Mouse (Mus musculus) stomach, embryonic 16.5 days (tissue): ENCODE results near the gene Kazald1. TPM values are rescaled to one million over a fixed set of nuclear protein-coding genes. Genes with fewer than 3 reads are reported as not detected.

Source experiments
- ATAC-seq: fragments of 200-750 bp; cut with Nextera tagmentation; 2 replicates; pipeline ENCODE4 v1.8.0; 2017; ENCODE audit warnings: moderate number of reproducible peaks, moderate TSS enrichment; ENCODE audit not compliant: insufficient read depth, low FRiP score
- H3K27ac ChIP-seq: fragments of 300-500 bp; sonication (generic); 2 replicates; pipeline ENCODE4 v1.5.1; 2014; ENCODE audit warnings: low read length
- H3K27me3 ChIP-seq: fragments of 300-500 bp; sonication (generic); 2 replicates; pipeline ENCODE4 v1.6.1; 2014; ENCODE audit warnings: low read length, control low read depth, mixed read lengths; ENCODE audit not compliant: control insufficient read depth, insufficient read depth
- H3K36me3 ChIP-seq: fragments of 300-500 bp; sonication (generic); 2 replicates; pipeline ENCODE4 v1.6.1; 2014; ENCODE audit warnings: low read length; ENCODE audit not compliant: control insufficient read depth, insufficient read depth
- H3K4me1 ChIP-seq: fragments of 300-500 bp; sonication (generic); 2 replicates; pipeline ENCODE4 v1.6.1; 2014; ENCODE audit warnings: low read length, control low read depth, mixed read lengths; ENCODE audit not compliant: control insufficient read depth, insufficient read depth
- H3K4me2 ChIP-seq: fragments of 300-500 bp; sonication (generic); 2 replicates; pipeline ENCODE4 v1.6.1; 2014; ENCODE audit warnings: low read depth, low read length, mixed read lengths
- H3K4me3 ChIP-seq: fragments of 300-500 bp; sonication (generic); replicated peaks from 2 replicates; pipeline ENCODE4 v1.5.1; 2014; ENCODE audit warnings: mild to moderate bottlenecking, low read length
- H3K9ac ChIP-seq: fragments of 300-500 bp; sonication (generic); 2 replicates; pipeline ENCODE4 v1.6.1; 2014; ENCODE audit warnings: low read length
- H3K9me3 ChIP-seq: fragments of 300-500 bp; sonication (generic); replicated peaks from 2 replicates; pipeline ENCODE4 v1.6.1; 2016; ENCODE audit warnings: low read length, control low read depth; ENCODE audit not compliant: control insufficient read depth
- WGBS: fragments of 180-500 bp; shearing (Covaris S2); extraction: QIAGEN DNeasy Blood & Tissue Kit; methylation state at CpG from one replicate; pipeline ENCODE4 v1.1.7; 2014; 5-methylcytosine and 5-hydroxymethylcytosine counted together
- polyA plus RNA-seq: library from polyadenylated mRNA; unstranded; fragments of >200 nt; fragmentation: Nextera tagmentation; extraction: Ambion mirVana; gene quantifications from 2 replicates; pipeline ENCODE4 v1.2.1, GENCODE M21; 2015

Kazald1 gene
- polyA plus RNA-seq, 1 experiment from 2014 or later: 41.4 TPM

DNA sequence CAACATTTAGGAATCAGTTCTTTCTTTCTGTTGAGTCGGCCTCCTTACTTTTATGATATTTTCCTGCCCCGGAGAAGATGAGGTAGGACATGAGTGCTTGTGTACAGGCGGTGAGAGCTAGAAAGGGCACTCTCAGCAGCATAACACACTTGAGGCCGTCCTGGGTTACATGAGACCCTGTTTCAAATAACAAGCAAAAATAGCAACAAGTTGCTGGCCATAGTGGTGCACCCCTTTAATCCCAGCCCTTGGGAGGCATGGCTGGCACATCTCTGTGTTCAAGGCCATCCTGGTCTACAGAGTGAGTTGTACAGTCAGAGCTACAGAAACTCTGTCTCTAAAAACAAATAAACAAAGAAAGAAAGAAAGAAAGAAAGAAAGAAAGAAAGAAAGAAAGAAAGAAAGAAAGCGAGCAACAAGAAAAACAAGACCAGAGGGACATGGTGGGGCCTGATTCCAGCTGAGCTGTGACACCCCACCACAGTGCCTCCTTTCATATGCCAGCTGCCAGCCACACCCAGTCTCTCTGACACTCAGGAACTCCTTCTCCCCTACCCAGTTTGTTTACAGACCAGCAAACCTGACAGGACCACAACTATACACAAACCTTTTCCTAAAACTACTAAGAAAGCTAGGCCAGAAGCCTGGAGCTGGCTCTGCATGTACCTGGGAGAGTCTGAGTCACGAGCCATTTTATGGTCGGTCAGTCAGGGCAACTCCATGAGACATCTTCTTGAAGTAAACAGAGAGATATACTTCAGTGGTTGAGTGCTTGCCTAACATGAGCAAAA lies 17.9 kb upstream of the Kazald1 start:
- 0 out of 2 replicates have a peak, but pooled peaks cover 5% of the 10 kb centered on the region for H3K36me3 ChIP-seq
- peak overlapping the region; percentile 76 for H3K4me3 ChIP-seq
- H3K9ac ChIP-seq: peak overlapping the region; percentile 90
- 57% methylated on average over 7 of the region's 7 CpGs for WGBS
- no peaks in the 10 kb centered on the region for H3K27me3 ChIP-seq
- ATAC-seq: no peak
- H3K4me2 ChIP-seq: peak overlapping the region; percentile 91
- no peaks in the 10 kb centered on the region for H3K9me3 ChIP-seq
- H3K4me1 ChIP-seq: peaks cover 17% of the 10 kb centered on the region
- peak overlapping the region; percentile 99 for H3K27ac ChIP-seq

DNA sequence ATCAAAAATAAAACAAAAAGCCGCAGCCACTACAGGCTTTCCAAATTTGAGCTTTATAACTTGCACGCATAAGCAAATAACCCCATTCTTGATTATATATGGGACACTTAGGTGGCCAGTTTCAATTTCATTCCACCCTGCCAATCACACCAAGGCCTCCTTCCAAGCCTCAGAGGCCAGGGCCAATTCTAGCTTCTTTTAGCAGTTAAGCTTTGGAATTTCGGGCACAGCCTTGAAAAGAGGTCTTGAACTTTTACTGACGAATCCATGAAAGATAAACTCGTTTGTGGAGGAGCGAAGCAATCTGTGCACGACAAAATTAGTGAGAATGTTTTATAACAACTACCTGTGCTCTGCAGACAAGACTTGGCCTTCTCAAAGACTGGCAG lies 17.3 kb upstream of the Kazald1 start:
- Histone ChIP-seq H3K9ac (peak overlapping the region; percentile 90), H3K27me3 (no peaks in the 10 kb centered on the region), H3K9me3 (no peaks in the 10 kb centered on the region), H3K27ac (peak overlapping the region; percentile 99), H3K4me1 (peaks cover 17% of the 10 kb centered on the region), H3K4me3 (peak overlapping the region; percentile 76), H3K36me3 (0 out of 2 replicates have a peak, but pooled peaks cover 2% of the 10 kb centered on the region), H3K4me2 (peak overlapping the region; percentile 91)
- ATAC-seq: no peak
- 28% methylated on average over 7 of the region's 7 CpGs for WGBS

- Histone ChIP-seq H3K4me2 (peak overlapping the region; percentile 91), H3K4me1 (peaks cover 17% of the 10 kb centered on the region), H3K36me3 (no peaks in the 10 kb centered on the region), H3K9me3 (no peaks in the 10 kb centered on the region), H3K27me3 (no peaks in the 10 kb centered on the region), H3K4me3 (peak overlapping the region; percentile 76), H3K9ac (peak overlapping the region; percentile 90), H3K27ac (peak overlapping the region; percentile 99)
- peak; percentile 93 for ATAC-seq
- under 1% methylated on average over 34 of the region's 34 CpGs for whole genome bisulfite sequencing
Measured at GRCm38 (mm10) chr19:45058113-45058839, 16.8 kb upstream of the Kazald1 start.

GRCm38 (mm10) chr19:45058841-45059240 lies 16.2 kb upstream of the Kazald1 start:
- peak overlapping the region; percentile 91 for H3K4me2 ChIP-seq
- ATAC-seq: no peak
- H3K36me3 ChIP-seq: no peaks in the 10 kb centered on the region
- H3K4me3 ChIP-seq: peak overlapping the region; percentile 76
- H3K4me1 ChIP-seq: peaks cover 17% of the 10 kb centered on the region
- WGBS: under 1% methylated on average over 14 of the region's 14 CpGs
- H3K9me3 ChIP-seq: no peaks in the 10 kb centered on the region
- H3K9ac ChIP-seq: peak overlapping the region; percentile 90
- peaks cover 2% of the 10 kb centered on the region for H3K27me3 ChIP-seq
- H3K27ac ChIP-seq: peak overlapping the region; percentile 99

- Histone ChIP-seq H3K9ac (no peak overlapping the region), H3K36me3 (no peaks in the 10 kb centered on the region), H3K27ac (no peak overlapping the region), H3K9me3 (no peaks in the 10 kb centered on the region), H3K4me1 (peaks cover 4% of the 10 kb centered on the region; the same call in 1 of the 2 replicates), H3K27me3 (peaks cover 36% of the 10 kb centered on the region), H3K4me2 (no peak overlapping the region), H3K4me3 (no peak overlapping the region)
- peak; percentile 44; the same call in 1 of the 2 replicates for ATAC-seq
- 44% methylated on average over 20 of the region's 20 CpGs for WGBS
Measured at GRCm38 (mm10) chr19:45063565-45064292, 11.3 kb upstream of the Kazald1 start.

DNA sequence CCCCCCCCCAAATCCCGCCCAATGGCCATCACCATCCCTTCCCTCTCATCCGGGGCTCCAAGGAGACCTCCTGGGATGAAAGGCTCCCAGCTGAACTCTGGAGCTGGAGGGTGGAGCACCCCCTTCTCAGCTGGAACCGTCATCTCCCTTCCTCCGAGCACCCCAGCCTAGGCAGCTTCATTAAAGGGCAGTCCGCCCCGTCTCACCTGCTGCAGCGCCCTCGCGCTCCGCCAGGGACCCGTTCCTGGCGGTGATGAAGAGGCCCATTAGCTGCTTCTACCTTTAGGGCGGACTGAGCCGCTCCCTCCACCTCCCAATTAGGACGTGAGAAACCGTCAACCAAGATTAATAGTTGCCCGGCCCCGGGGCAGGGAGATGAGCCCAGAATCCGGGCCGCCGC lies 9.8 kb upstream of the Kazald1 start:
- H3K4me2 ChIP-seq: no peak overlapping the region

DNA sequence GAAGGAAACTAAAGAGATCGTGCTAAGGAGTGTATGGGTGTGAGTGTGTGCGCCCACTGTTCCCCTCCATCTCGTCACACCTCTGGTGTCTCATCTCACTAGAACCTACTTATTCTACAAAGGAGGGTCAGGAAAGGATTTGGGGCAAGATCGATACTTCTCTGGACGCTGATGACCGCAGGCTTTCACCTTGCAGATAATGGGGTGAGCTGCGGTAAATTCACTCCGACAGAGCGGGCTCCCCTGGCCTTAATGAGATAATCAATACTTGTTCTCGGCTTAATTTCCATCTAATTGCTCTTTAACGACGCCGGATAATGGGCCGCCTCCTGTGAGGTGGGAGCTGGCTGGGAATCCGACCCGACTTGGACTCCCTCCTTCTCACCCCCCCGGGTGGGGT lies 7.9 kb upstream of the Kazald1 start:
- no peak for ATAC-seq
- H3K36me3 ChIP-seq: no peaks in the 10 kb centered on the region
- H3K4me2 ChIP-seq: no peak overlapping the region
- H3K9ac ChIP-seq: no peak overlapping the region
- H3K27me3 ChIP-seq: peaks cover 41% of the 10 kb centered on the region
- H3K4me3 ChIP-seq: no peak overlapping the region
- 26% methylated on average over 17 of the region's 17 CpGs for WGBS
- H3K27ac ChIP-seq: no peak overlapping the region
- no peaks in the 10 kb centered on the region for H3K4me1 ChIP-seq
- H3K9me3 ChIP-seq: no peaks in the 10 kb centered on the region

More for the DNA sequence above, 9.8 kb upstream of the Kazald1 start:
- no peak overlapping the region for H3K4me3 ChIP-seq
- no peak overlapping the region for H3K9ac ChIP-seq
- 8% methylated on average over 21 of the region's 21 CpGs for WGBS
- ATAC-seq: no peak
- H3K27me3 ChIP-seq: peaks cover 41% of the 10 kb centered on the region
- no peaks in the 10 kb centered on the region for H3K4me1 ChIP-seq
- H3K9me3 ChIP-seq: no peaks in the 10 kb centered on the region
- H3K27ac ChIP-seq: no peak overlapping the region
- H3K36me3 ChIP-seq: no peaks in the 10 kb centered on the region

DNA sequence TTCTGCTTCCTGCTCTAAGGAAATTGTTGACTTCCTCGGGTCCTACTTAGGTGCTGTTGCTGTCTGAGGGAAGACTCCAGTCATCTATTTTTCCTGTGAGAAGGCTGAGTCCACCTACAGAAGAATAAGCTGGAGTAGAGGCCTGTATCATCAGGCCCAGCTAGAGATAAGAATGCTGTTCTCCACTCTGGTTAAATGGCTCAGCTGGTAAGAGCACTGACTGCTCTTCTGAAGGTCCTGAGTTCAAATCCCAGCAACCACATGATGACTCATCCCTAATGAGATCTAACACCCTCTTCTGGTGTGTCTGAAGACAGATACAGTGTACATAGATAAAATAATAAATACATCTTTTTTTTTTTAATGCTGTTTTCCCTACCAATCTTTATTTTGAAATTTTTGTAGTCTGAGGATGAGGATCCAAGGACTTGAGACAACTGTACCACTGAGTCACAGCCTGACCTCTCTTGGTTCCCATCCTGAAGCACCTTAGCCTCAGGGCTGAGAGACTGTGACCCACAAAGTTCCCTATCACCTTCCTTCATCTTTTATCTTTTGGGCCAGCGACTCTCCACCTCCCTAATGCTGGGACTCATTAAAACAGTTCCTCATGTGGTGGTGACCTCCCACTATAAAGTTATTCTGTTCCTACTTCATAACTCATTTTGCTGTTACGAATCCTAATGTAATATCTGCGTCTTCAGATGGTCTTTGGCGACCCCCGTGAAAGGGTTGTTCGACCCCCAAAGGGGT lies 7.1 kb upstream of the Kazald1 start:
- Histone ChIP-seq H3K4me3 (no peak overlapping the region), H3K4me1 (no peaks in the 10 kb centered on the region), H3K4me2 (no peak overlapping the region), H3K27me3 (peaks cover 41% of the 10 kb centered on the region), H3K27ac (no peak overlapping the region), H3K9me3 (no peaks in the 10 kb centered on the region), H3K9ac (no peak overlapping the region), H3K36me3 (no peaks in the 10 kb centered on the region)
- WGBS: 81% methylated on average over 7 of the region's 7 CpGs
- ATAC-seq: no peak
